Mouse (Mus musculus) layer of hippocampus, adult 9-11 months (tissue): ENCODE measurements around the gene G2e3.
A peak's percentile ranks its signal among the peaks of the same experiment; 100 is the strongest.

Source experiments
- DNase-seq: peaks from one replicate; pipeline ENCODE4 v3.0.0; 2022

G2e3 gene

DNA sequence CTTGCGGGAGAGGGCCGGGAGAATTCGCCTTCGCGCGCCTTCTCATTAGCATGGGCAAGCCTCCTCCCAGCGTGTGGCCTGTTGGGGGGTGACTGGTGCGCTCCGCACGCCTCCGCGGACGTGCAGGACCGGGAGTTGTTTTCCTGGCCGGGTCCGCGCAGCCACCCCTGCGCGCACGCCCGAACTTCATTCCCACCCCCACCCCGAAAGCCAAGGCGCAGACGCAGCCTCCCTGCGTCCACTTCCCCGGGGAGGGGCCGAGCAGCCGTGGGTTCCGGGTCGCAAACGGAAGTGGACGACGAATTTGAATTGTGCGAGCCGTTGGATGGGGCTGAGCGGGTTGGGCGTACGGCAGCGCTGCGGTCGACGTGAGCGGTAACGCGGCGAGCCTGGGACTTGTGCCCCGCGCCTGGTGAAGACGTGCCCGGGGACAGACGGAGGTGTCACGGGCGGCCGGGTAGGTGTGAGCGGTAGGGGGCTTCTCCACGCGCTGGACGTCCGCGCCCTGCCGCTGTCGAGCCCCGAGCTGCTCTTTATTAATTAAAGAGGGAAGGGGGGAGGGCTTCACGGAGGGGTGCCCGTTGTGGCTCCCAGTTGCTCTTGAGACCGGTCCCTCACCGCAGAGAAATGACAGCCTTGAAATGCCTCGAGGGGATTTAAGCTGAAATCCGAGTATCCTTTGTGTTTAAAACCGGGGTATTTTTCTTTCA lies at the start of gene G2e3:
TSS of gene G2e3 (plus strand) at position 74 of the 710 bp plus-strand sequence.
- peak; percentile 80 for DNase-seq

GRCm38 (mm10) chr12:51323604-51324003 lies 24.3 kb upstream of the G2e3 start:
- no peak for DNase-seq

GRCm38 (mm10) chr12:51326819-51327218 lies 21.0 kb upstream of the G2e3 start:
- no peak for DNase-seq

DNA sequence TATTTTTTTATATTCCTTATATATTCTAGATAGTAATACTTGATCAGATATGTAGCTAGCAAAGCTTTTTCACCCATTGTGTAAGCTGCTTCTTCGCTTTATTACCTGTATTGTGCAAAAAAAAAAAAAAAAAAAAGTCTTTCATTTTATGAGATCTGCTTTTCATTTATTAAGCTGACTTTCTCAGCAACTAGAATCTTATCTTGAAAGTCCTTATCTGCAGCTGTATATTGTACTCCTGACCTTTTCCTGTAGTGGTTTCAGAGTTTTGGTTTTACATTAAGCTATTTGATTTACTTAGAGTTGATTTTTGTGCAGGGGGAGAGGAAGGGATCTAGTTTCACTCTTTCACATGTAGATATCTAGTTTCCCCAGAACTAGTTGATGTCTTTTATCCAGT lies 10.8 kb upstream of the G2e3 start:
- DNase-seq, result no peak

DNA sequence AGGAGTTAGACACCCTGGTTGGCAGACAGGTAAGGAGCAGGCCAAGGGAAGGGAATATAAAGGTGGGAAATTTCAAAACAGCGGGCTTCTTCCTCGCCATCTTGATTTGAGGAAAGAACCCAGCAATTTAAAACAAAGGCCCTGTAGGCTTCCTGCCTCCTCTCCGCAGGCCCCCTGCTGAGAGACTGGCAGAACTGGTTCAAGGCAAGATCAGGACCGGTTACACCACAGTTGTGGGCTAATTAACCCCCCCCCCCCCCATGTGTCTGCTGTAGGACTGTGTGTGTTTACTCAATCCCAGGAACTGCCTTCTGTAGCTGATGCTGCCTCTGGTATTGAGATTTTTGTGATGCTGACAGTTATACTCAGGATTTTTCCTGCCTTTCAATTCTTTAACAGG lies 1.7 kb upstream of the G2e3 start:
- DNase-seq, result no peak

GRCm38 (mm10) chr12:51348698-51348998 lies 787 bp downstream of the G2e3 start:
- no peak for DNase-seq

- DNase-seq, result no peak
Observed at GRCm38 (mm10) chr12:51355296-51355695, 7.4 kb downstream of the G2e3 start.

GRCm38 (mm10) chr12:51361294-51361693 lies 13.4 kb downstream of the G2e3 start:
- DNase-seq, result no peak

- no peak for DNase-seq
Observed at GRCm38 (mm10) chr12:51362898-51363297, 15.0 kb downstream of the G2e3 start.

DNA sequence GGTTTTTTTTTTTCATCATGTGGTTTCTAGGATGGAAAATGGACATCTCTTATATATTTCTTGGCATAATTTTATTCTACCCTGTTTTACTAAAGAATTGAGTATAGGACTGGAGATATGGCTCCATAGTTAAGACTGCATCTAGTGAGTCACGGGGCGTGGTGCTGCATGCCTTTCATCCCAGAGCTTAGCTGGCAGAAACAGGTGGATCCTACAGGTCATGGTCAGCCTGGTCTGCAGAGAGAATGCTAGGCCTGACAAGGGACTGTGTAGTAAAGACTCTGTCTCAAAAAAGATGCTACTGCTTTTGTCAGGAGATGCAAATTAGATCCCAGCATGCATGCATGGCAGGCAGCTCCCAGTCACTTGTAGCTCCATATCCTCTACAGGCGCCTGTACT lies 20.6 kb downstream of the G2e3 start:
- DNase-seq, result no peak

DNA sequence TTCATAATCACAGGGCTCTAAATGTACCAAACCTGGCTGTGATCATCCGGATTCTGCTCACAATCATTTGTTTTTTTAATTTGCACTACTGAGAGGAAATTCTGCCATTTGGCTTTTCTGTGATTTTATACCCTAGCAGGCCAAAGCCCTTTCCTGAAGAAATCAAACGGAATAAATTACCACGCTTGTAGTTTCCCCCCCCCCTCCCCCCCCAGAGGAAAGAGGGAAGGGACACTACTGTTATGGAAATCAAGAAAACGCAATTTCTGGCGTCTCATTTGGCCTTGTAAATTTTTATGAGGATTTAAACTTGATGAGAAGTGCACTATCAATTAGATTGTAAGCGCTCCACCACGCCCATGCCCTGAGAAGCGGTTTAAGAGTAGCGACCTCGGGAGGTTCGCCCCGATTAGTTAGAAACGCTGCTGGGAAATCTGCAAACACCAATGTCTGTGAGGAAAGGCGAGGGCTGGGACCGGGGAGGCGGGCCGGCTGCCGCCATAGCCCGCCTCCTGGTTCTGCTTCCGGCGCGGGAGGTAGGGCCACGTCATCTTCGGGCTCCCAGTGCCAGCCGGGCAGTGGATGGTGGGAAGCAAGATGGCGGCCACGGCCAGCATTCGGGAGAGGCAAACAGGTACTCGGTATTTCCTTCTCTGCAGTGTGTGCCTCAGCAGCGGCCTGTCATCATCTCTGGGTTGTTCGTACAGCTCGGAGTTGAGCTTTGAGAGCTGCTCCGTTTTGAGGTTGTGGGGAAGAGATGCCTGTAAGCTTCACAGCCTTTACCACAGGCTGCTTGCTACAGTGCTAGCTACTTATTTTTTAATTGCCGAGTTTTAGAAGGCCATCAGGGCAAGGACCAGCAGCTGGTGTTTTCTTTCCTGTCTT lies 29.4 kb downstream of the G2e3 start, which contains the start of gene Scfd1:
TSS of gene Scfd1 (plus strand) at position 508 of the 885 bp plus-strand sequence.
- peak; percentile 96 for DNase-seq

GRCm38 (mm10) chr12:51377888-51378190 lies 30.0 kb downstream of the G2e3 start:
- DNase-seq, result no peak

- no peak for DNase-seq
Observed at GRCm38 (mm10) chr12:51399871-51400270, 52.0 kb downstream of the G2e3 start.

GRCm38 (mm10) chr12:51402060-51402698 lies 54.3 kb downstream of the G2e3 start:
- no peak for DNase-seq

- DNase-seq, result no peak
Observed at GRCm38 (mm10) chr12:51403987-51404586, 56.2 kb downstream of the G2e3 start.

GRCm38 (mm10) chr12:51411362-51411761 lies 63.5 kb downstream of the G2e3 start:
- DNase-seq, result no peak
